Mouse (Mus musculus): ENCODE data around the gene Rab3a. TPM values are rescaled to one million over a fixed set of nuclear protein-coding genes. Genes with fewer than 3 reads are reported as not detected.

Rab3a gene
- polyA plus RNA-seq, 1 experiment from 2014 or later, result 12.3 TPM

DNA sequence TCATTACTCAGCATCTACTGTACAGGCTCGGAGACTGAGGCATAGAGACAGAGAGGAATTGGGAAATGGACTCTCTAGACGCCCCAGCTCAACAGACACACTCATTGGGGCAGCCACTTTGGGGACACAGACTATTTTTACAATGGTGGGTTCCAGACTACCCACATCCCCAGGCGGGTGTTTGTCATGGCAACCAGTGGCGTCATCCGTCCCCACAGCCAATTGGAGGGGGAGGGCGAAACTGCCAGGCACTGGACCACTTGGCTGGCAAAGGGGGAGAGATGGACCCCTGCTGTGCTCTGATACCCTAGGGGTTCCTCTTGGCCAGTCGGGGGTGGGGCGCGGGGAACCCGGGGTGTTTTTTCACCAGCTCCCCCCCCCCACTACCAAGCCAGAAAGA lies 46.2 kb downstream of the Rab3a start:
- no peak overlapping the region for H3K4me3 ChIP-seq (ENCODE audit: low read depth, low read length)
- no peak overlapping the region for H3K4me2 ChIP-seq (ENCODE audit: low read depth, severe bottlenecking)
- no peak overlapping the region for H3K27ac ChIP-seq (replicated peaks; ENCODE audit: low read depth, low read length)
- no peaks in the 10 kb centered on the region for H3K9me3 ChIP-seq (ENCODE audit: control insufficient read depth, low read length)
- ATAC-seq (ENCODE audit: insufficient number of reproducible peaks, low FRiP score, low TSS enrichment, low read depth), result no peak
- no peaks in the 10 kb centered on the region for H3K36me3 ChIP-seq (ENCODE audit: control insufficient read depth, insufficient read depth, low read length)
- H3K4me1 ChIP-seq (ENCODE audit: control insufficient read depth, insufficient read depth, low read length), result peaks cover 12% of the 10 kb centered on the region
- DNase-seq (ENCODE audit: low spot score), result no peak
- H3K27me3 ChIP-seq (ENCODE audit: control insufficient read depth, insufficient read depth, low read length), result peaks cover 54% of the 10 kb centered on the region
- H3K9ac ChIP-seq (ENCODE audit: low read length), result no peak overlapping the region
- WGBS, result 45% methylated on average over 10 of the region's 10 CpGs

DNA sequence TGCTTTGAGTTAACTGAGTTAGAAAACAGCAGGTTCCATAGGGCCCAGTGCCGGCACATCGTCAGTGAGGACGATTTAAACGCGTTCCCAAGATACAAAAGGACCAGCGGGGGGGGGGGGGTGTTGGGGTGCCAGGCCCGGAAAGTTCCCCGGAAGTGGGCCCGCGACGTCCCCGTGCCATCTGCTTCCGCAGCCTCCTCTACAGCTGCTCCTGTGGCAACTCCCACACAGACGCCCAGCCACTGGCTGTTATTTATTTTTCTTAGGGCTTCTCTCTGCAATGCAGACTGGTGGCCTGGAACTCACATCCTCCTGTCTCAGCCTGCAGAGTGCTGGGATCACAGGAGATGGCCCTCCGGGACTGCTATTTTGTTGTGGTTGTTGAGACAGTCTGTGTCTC lies 46.7 kb downstream of the Rab3a start:
- WGBS, result 29% methylated on average over 15 of the region's 15 CpGs
- Histone ChIP-seq H3K4me3 (ENCODE audit: low read depth, low read length) (no peak overlapping the region), H3K4me2 (ENCODE audit: low read depth, severe bottlenecking) (no peak overlapping the region), H3K36me3 (ENCODE audit: control insufficient read depth, insufficient read depth, low read length) (no peaks in the 10 kb centered on the region), H3K27ac (replicated peaks; ENCODE audit: low read depth, low read length) (no peak overlapping the region), H3K9ac (ENCODE audit: low read length) (no peak overlapping the region), H3K9me3 (ENCODE audit: control insufficient read depth, low read length) (no peaks in the 10 kb centered on the region), H3K27me3 (ENCODE audit: control insufficient read depth, insufficient read depth, low read length) (peaks cover 54% of the 10 kb centered on the region), H3K4me1 (ENCODE audit: control insufficient read depth, insufficient read depth, low read length) (peaks cover 12% of the 10 kb centered on the region)
- DNase-seq (ENCODE audit: low spot score), result no peak
- no peak for ATAC-seq (ENCODE audit: insufficient number of reproducible peaks, low FRiP score, low TSS enrichment, low read depth)

DNA sequence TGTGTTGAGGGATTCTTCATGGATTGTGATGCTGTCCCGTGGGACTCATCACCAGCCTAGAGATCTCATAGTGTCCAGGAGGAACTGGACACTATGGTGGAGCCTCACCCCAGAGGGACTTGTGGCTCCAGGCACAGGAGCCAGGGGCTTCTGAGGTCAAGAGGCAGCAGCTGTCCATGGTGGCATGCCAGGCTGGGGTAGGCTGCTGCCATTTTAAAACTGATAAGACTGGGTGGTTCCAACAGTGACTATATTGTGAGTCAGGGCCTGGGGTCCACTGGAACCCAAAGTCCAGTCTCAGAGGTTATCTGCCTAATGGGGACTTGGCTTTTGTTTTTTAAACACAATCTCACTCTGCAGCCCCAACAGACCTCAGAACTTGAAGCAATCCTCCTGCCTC lies 47.4 kb downstream of the Rab3a start:
- Histone ChIP-seq H3K4me2 (ENCODE audit: low read depth, severe bottlenecking) (no peak overlapping the region), H3K4me1 (ENCODE audit: control insufficient read depth, insufficient read depth, low read length) (peaks cover 7% of the 10 kb centered on the region), H3K9ac (ENCODE audit: low read length) (no peak overlapping the region), H3K27ac (replicated peaks; ENCODE audit: low read depth, low read length) (no peak overlapping the region), H3K27me3 (ENCODE audit: control insufficient read depth, insufficient read depth, low read length) (peaks cover 54% of the 10 kb centered on the region), H3K4me3 (ENCODE audit: low read depth, low read length) (no peak overlapping the region), H3K9me3 (ENCODE audit: control insufficient read depth, low read length) (no peaks in the 10 kb centered on the region), H3K36me3 (ENCODE audit: control insufficient read depth, insufficient read depth, low read length) (no peaks in the 10 kb centered on the region)
- DNase-seq (ENCODE audit: low spot score), result no peak
- 68% methylated on average over 1 of the region's 1 CpGs for WGBS
- ATAC-seq (ENCODE audit: insufficient number of reproducible peaks, low FRiP score, low TSS enrichment, low read depth), result no peak

DNA sequence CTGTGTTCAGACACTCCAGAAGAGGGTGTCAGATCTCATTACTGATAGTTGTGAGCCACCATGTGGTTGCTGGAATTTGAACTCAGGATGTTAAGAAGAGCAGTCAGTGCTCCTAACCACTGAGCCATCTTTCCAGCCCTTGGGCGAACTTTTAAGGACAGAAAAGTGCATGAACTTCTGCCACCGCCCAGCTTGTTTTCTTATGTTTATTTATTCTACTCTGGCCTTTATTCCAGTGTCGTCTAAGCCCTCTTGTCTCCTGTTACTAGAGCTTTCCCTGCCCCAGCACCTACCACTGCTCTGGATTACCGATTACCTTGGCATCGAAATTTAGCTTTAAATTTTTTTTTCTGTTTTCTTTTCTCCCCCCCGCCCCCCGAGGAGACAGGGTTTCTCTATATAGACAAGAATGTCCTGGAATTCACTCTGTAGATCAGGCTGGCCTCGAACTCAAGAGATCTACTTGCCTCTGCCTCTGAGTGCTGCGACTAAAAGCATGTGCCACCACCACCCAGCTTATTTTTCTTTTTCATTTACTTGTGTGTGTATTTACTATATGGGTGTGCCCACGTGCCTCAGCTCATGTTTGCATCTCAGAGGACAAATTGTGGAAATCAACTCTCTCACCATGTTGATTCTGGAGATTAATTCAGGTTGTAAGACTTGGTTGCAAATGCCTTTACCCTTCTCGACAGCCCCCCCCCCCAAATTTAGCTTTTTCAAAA lies 48.5 kb downstream of the Rab3a start:
- Histone ChIP-seq H3K9ac (ENCODE audit: low read length) (no peak overlapping the region), H3K27me3 (ENCODE audit: control insufficient read depth, insufficient read depth, low read length) (peaks cover 50% of the 10 kb centered on the region), H3K4me2 (ENCODE audit: low read depth, severe bottlenecking) (no peak overlapping the region), H3K9me3 (ENCODE audit: control insufficient read depth, low read length) (no peaks in the 10 kb centered on the region), H3K36me3 (ENCODE audit: control insufficient read depth, insufficient read depth, low read length) (no peaks in the 10 kb centered on the region), H3K4me3 (ENCODE audit: low read depth, low read length) (no peak overlapping the region), H3K27ac (replicated peaks; ENCODE audit: low read depth, low read length) (no peak overlapping the region), H3K4me1 (ENCODE audit: control insufficient read depth, insufficient read depth, low read length) (peaks cover 3% of the 10 kb centered on the region)
- 67% methylated on average over 11 of the region's 11 CpGs for WGBS
- ATAC-seq (ENCODE audit: insufficient number of reproducible peaks, low FRiP score, low TSS enrichment, low read depth) (no peak), DNase-seq (ENCODE audit: low spot score) (no peak)

DNA sequence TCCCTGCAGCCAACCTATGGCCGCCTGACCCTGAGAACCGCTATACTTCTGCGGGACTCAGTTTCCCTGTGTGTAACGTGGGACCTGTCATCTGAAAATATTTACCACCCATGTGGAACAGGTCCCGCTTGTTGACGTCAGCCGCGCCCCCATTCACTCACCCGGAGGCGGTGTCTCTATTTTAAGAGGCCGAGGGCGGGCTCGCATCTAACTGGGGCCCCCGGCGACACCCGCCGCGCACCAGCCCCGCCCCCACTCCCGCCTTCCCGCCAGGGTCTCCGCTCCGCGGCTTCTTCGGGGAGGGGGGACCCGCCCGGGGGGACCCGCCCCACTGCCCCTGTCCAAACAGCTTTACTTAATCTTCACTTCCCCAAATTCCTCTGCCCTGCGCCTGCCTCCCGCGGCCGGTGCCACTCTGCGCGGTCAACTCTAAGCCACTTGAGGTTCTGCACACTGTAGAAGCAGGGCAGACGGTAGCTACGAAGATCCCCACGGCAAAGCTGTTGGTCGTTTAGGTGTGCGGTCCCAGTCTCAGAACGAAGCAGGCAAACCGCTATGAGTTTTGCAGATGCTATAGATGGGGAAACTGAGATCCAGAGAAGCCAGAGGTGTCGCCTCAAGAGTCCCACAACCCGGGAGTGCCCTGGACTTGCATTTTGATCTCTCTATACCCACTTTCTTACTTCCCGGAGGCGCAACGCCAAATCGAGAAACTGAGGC lies 49.4 kb downstream of the Rab3a start:
- Histone ChIP-seq H3K27ac (replicated peaks; ENCODE audit: low read depth, low read length) (no peak overlapping the region), H3K4me3 (ENCODE audit: low read depth, low read length) (peak overlapping the region; percentile 47), H3K4me2 (ENCODE audit: low read depth, severe bottlenecking) (peak overlapping the region; percentile 78), H3K9ac (ENCODE audit: low read length) (peak overlapping the region; percentile 31), H3K36me3 (ENCODE audit: control insufficient read depth, insufficient read depth, low read length) (no peaks in the 10 kb centered on the region), H3K4me1 (ENCODE audit: control insufficient read depth, insufficient read depth, low read length) (0 out of 2 replicates have a peak, but pooled peaks cover 2% of the 10 kb centered on the region), H3K27me3 (ENCODE audit: control insufficient read depth, insufficient read depth, low read length) (peaks cover 40% of the 10 kb centered on the region), H3K9me3 (ENCODE audit: control insufficient read depth, low read length) (no peaks in the 10 kb centered on the region)
- DNase-seq (ENCODE audit: low spot score), result peak; percentile 42
- no peak for ATAC-seq (ENCODE audit: insufficient number of reproducible peaks, low FRiP score, low TSS enrichment, low read depth)
- WGBS, result 2% methylated on average over 45 of the region's 47 CpGs

DNA sequence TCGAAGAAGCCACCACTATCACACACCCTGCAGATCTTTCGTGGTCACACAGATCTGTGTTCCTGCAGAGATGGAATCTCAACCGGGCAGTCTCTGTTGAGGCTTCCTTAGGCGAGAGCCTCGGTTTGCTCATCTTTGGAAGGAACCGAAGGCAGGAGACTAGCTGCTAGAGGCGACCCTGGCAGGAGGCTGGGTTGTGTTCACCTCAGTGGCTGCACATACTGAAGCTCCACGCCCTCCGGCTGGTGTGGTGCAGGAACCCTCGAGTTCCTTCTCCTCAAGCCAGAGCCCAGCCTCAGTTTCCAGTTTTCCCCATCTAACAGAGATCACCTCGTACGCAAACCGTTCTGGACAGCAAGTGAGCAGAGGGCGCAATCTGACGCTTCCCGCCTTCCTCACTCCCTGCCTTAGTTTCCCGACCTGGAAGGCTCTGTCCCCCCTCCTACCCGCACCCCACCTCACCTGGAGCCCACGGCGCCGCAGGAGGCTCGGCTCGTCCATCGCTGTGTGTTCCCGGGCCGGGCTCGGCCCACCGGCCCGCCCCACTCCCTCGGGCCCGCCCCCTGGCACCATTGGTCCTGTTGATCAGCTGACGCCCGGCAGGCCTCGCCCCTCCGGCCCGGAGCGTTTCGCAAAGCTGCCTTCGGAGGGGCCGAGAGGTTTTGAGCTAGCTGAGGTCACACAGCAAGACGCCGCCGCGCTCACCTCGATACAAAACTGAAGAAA lies 50.2 kb downstream of the Rab3a start, which contains the start of gene Mast3:
Mast3 (minus strand) TSS at position 574 of the 726 bp plus-strand sequence.
- Histone ChIP-seq H3K4me3 (ENCODE audit: low read depth, low read length) (peak within 1 kb of the TSS; percentile 47), H3K36me3 (ENCODE audit: control insufficient read depth, insufficient read depth, low read length) (no peaks in the 10 kb centered on the region), H3K4me1 (ENCODE audit: control insufficient read depth, insufficient read depth, low read length) (0 out of 2 replicates have a peak, but pooled peaks cover 2% of the 10 kb centered on the region), H3K27me3 (ENCODE audit: control insufficient read depth, insufficient read depth, low read length) (peaks cover 33% of the 10 kb centered on the region), H3K27ac (replicated peaks; ENCODE audit: low read depth, low read length) (no peak within 1 kb of the TSS), H3K9ac (ENCODE audit: low read length) (peak within 1 kb of the TSS; percentile 38), H3K9me3 (ENCODE audit: control insufficient read depth, low read length) (no peaks in the 10 kb centered on the region), H3K4me2 (ENCODE audit: low read depth, severe bottlenecking) (peak within 1 kb of the TSS; percentile 78)
- ATAC-seq (ENCODE audit: insufficient number of reproducible peaks, low FRiP score, low TSS enrichment, low read depth) (peak; percentile 80), DNase-seq (ENCODE audit: low spot score) (peak; percentile 87)
- WGBS, result 1% methylated on average over 45 of the region's 45 CpGs

DNA sequence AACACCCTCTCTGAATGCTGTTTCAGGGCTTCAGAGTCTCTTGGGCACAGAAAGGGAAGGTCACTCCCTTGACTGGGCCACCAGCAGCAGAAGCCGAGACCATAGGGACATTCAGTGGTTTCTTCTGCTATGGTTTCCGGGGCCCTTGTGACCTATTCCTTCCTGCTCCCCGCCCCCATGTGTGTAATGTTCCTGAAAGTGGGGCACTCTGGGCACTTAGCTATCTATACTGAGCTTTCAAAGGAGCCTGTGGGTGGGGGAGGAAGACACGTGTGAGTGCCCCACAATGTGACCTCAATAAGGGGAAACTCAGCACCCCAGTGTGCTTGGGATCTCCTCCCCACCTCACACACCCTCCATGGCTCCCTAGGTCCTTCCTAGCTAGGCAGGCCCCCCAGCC lies 52.1 kb downstream of the Rab3a start:
- Histone ChIP-seq H3K4me3 (ENCODE audit: low read depth, low read length) (no peak overlapping the region), H3K9me3 (ENCODE audit: control insufficient read depth, low read length) (no peaks in the 10 kb centered on the region), H3K27me3 (ENCODE audit: control insufficient read depth, insufficient read depth, low read length) (peaks cover 21% of the 10 kb centered on the region), H3K9ac (ENCODE audit: low read length) (no peak overlapping the region), H3K4me1 (ENCODE audit: control insufficient read depth, insufficient read depth, low read length) (0 out of 2 replicates have a peak, but pooled peaks cover 2% of the 10 kb centered on the region), H3K4me2 (ENCODE audit: low read depth, severe bottlenecking) (no peak overlapping the region), H3K27ac (replicated peaks; ENCODE audit: low read depth, low read length) (no peak overlapping the region), H3K36me3 (ENCODE audit: control insufficient read depth, insufficient read depth, low read length) (no peaks in the 10 kb centered on the region)
- DNase-seq (ENCODE audit: low spot score) (no peak), ATAC-seq (ENCODE audit: insufficient number of reproducible peaks, low FRiP score, low TSS enrichment, low read depth) (no peak)
- 65% methylated on average over 4 of the region's 4 CpGs for WGBS

DNA sequence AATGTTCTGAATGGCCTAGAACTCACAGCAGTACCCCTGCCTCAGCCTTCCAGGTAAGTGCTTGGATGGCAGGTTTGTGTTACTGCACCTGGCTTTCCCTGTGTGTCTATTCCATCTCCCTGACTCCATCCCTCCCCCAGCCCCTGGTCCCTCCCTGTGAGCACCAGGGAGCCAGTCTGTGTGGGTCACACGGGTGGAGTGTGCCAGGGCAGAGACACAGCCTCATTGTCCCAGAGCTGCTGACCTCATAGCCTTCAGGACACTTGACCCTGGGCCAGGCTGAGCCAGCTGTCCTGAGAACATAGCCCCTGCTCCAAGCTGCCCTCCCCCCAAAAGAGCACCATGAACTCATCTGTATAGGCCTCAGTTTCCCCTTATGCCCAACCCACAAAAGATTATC lies 52.8 kb downstream of the Rab3a start:
- Histone ChIP-seq H3K27me3 (ENCODE audit: control insufficient read depth, insufficient read depth, low read length) (peaks cover 20% of the 10 kb centered on the region), H3K4me2 (ENCODE audit: low read depth, severe bottlenecking) (no peak overlapping the region), H3K36me3 (ENCODE audit: control insufficient read depth, insufficient read depth, low read length) (no peaks in the 10 kb centered on the region), H3K27ac (replicated peaks; ENCODE audit: low read depth, low read length) (no peak overlapping the region), H3K9ac (ENCODE audit: low read length) (no peak overlapping the region), H3K4me3 (ENCODE audit: low read depth, low read length) (no peak overlapping the region), H3K9me3 (ENCODE audit: control insufficient read depth, low read length) (no peaks in the 10 kb centered on the region), H3K4me1 (ENCODE audit: control insufficient read depth, insufficient read depth, low read length) (0 out of 2 replicates have a peak, but pooled peaks cover 2% of the 10 kb centered on the region)
- no peak for DNase-seq (ENCODE audit: low spot score)
- 53% methylated on average over 1 of the region's 1 CpGs for WGBS
- ATAC-seq (ENCODE audit: insufficient number of reproducible peaks, low FRiP score, low TSS enrichment, low read depth), result no peak
